Mouse (Mus musculus) forebrain, embryonic 11.5 days (tissue): ENCODE measurements at regions not wholly inside any gene's neighbourhood (a gene's known extent, or its start where the extent isn't known, plus 50 kb on each side); places are given as distances from the start of the nearest gene placed in this dataset.

Source experiments
- ATAC-seq: fragments of 200-750 bp; cut with Nextera tagmentation; replicated peaks from 2 replicates; pipeline ENCODE4 v1.8.0; 2017; ENCODE audit warnings: moderate TSS enrichment; ENCODE audit not compliant: low FRiP score
- DNase-seq: peaks from one replicate; pipeline ENCODE4 v3.0.0-alpha.2; 2017; ENCODE audit warnings: low spot score
- H3K27ac ChIP-seq: fragments of 300-500 bp; sonication (generic); 2 replicates; pipeline ENCODE4 v1.5.1; 2014; ENCODE audit warnings: low read depth, low read length
- H3K27me3 ChIP-seq: fragments of 300-500 bp; sonication (generic); 2 replicates; pipeline ENCODE4 v1.6.1; 2014; ENCODE audit warnings: mild to moderate bottlenecking, low read length, mixed read lengths; ENCODE audit not compliant: control insufficient read depth, insufficient read depth
- H3K36me3 ChIP-seq: fragments of 300-500 bp; sonication (generic); 2 replicates; pipeline ENCODE4 v1.6.1; 2014; ENCODE audit warnings: mild to moderate bottlenecking, low read length, moderate library complexity, mixed read lengths; ENCODE audit not compliant: control insufficient read depth, insufficient read depth
- H3K4me1 ChIP-seq: fragments of 300-500 bp; sonication (generic); replicated peaks from 2 replicates; pipeline ENCODE4 v1.6.1; 2014; ENCODE audit warnings: low read length, mixed read lengths; ENCODE audit not compliant: control insufficient read depth, insufficient read depth
- H3K4me2 ChIP-seq: fragments of 300-500 bp; sonication (generic); 2 replicates; pipeline ENCODE4 v1.6.1; 2014; ENCODE audit warnings: low read depth, mild to moderate bottlenecking, low read length, moderate library complexity, mixed read lengths; ENCODE audit not compliant: severe bottlenecking
- H3K4me3 ChIP-seq: fragments of 300-500 bp; sonication (generic); 2 replicates; pipeline ENCODE4 v1.5.1; 2014; ENCODE audit warnings: low read depth, low read length
- H3K9ac ChIP-seq: fragments of 300-500 bp; sonication (generic); 2 replicates; pipeline ENCODE4 v1.6.1; 2014; ENCODE audit warnings: low read length
- H3K9me3 ChIP-seq: fragments of 300-500 bp; sonication (generic); 2 replicates; pipeline ENCODE4 v1.6.1; 2016; ENCODE audit warnings: low read length, mixed read lengths; ENCODE audit not compliant: control insufficient read depth
- WGBS: fragments of 180-500 bp; shearing (Covaris S2); extraction: QIAGEN DNeasy Blood & Tissue Kit; methylation state at CpG from one replicate; pipeline ENCODE4 v1.1.7; 2014; 5-methylcytosine and 5-hydroxymethylcytosine counted together

GRCm38 (mm10) chr4:64527724-64528332 lies 481.0 kb upstream of the Tnc start:
- Histone ChIP-seq H3K36me3 (no peaks in the 10 kb centered on the region), H3K27ac (no peak overlapping the region), H3K4me3 (no peak overlapping the region), H3K4me1 (no peaks in the 10 kb centered on the region), H3K27me3 (no peaks in the 10 kb centered on the region), H3K9me3 (no peaks in the 10 kb centered on the region), H3K9ac (no peak overlapping the region), H3K4me2 (no peak overlapping the region)
- DNase-seq (no peak), ATAC-seq (no peak)
- 83% methylated on average over 4 of the region's 4 CpGs for WGBS

- no peak for ATAC-seq
- peak; percentile 49 for DNase-seq
- Histone ChIP-seq H3K4me2 (no peak overlapping the region), H3K9me3 (no peaks in the 10 kb centered on the region), H3K4me1 (no peaks in the 10 kb centered on the region), H3K4me3 (no peak overlapping the region), H3K9ac (no peak overlapping the region), H3K36me3 (no peaks in the 10 kb centered on the region), H3K27ac (no peak overlapping the region), H3K27me3 (no peaks in the 10 kb centered on the region)
- 71% methylated on average over 4 of the region's 4 CpGs for WGBS
Observed at GRCm38 (mm10) chr4:64530585-64530984, 483.8 kb upstream of the Tnc start.

GRCm38 (mm10) chr4:64533019-64533418 lies 486.2 kb upstream of the Tnc start:
- no peaks in the 10 kb centered on the region for H3K27me3 ChIP-seq
- DNase-seq (no peak), ATAC-seq (no peak)
- H3K4me2 ChIP-seq, result no peak overlapping the region
- no peaks in the 10 kb centered on the region for H3K36me3 ChIP-seq
- H3K27ac ChIP-seq, result no peak overlapping the region
- H3K9me3 ChIP-seq, result no peaks in the 10 kb centered on the region
- H3K9ac ChIP-seq, result no peak overlapping the region
- WGBS, result 34% methylated on average over 3 of the region's 3 CpGs
- no peaks in the 10 kb centered on the region for H3K4me1 ChIP-seq
- no peak overlapping the region for H3K4me3 ChIP-seq

- Histone ChIP-seq H3K9me3 (no peaks in the 10 kb centered on the region), H3K27ac (no peak overlapping the region), H3K4me2 (no peak overlapping the region), H3K27me3 (no peaks in the 10 kb centered on the region), H3K4me3 (no peak overlapping the region), H3K4me1 (no peaks in the 10 kb centered on the region), H3K36me3 (no peaks in the 10 kb centered on the region), H3K9ac (no peak overlapping the region)
- ATAC-seq (no peak), DNase-seq (no peak)
- 75% methylated on average over 6 of the region's 6 CpGs for WGBS
Observed at GRCm38 (mm10) chr4:64535554-64536253, 488.9 kb upstream of the Tnc start.

- DNase-seq (no peak), ATAC-seq (no peak)
- H3K27ac ChIP-seq, result no peak overlapping the region
- no peaks in the 10 kb centered on the region for H3K9me3 ChIP-seq
- no peak overlapping the region for H3K4me3 ChIP-seq
- H3K4me2 ChIP-seq, result no peak overlapping the region
- no peak overlapping the region for H3K9ac ChIP-seq
- H3K36me3 ChIP-seq, result no peaks in the 10 kb centered on the region
- WGBS, result 93% methylated on average over 4 of the region's 4 CpGs
- H3K4me1 ChIP-seq, result no peaks in the 10 kb centered on the region
- H3K27me3 ChIP-seq, result no peaks in the 10 kb centered on the region
Observed at GRCm38 (mm10) chr4:64538009-64538408, 491.2 kb upstream of the Tnc start.

GRCm38 (mm10) chr4:64544576-64545185 lies 497.9 kb upstream of the Tnc start:
- Histone ChIP-seq H3K9me3 (no peaks in the 10 kb centered on the region), H3K4me3 (no peak overlapping the region), H3K27me3 (no peaks in the 10 kb centered on the region), H3K4me2 (no peak overlapping the region), H3K27ac (no peak overlapping the region), H3K4me1 (no peaks in the 10 kb centered on the region), H3K36me3 (no peaks in the 10 kb centered on the region), H3K9ac (no peak overlapping the region)
- WGBS, result 73% methylated on average over 4 of the region's 4 CpGs
- no peak for ATAC-seq
- no peak for DNase-seq

GRCm38 (mm10) chr4:64546386-64546785 lies 499.6 kb upstream of the Tnc start:
- Histone ChIP-seq H3K27me3 (no peaks in the 10 kb centered on the region), H3K36me3 (no peaks in the 10 kb centered on the region), H3K9ac (no peak overlapping the region), H3K27ac (no peak overlapping the region), H3K4me3 (no peak overlapping the region), H3K4me1 (no peaks in the 10 kb centered on the region), H3K9me3 (no peaks in the 10 kb centered on the region), H3K4me2 (no peak overlapping the region)
- 83% methylated on average over 4 of the region's 4 CpGs for WGBS
- ATAC-seq (no peak), DNase-seq (no peak)

- H3K4me2 ChIP-seq, result no peak overlapping the region
Observed at GRCm38 (mm10) chr4:64562511-64562910, 515.7 kb upstream of the Tnc start.

GRCm38 (mm10) chr4:64563996-64564395 lies 517.2 kb upstream of the Tnc start:
- 92% methylated on average over 3 of the region's 3 CpGs for WGBS
- ATAC-seq (no peak), DNase-seq (no peak)
- H3K4me3 ChIP-seq, result no peak overlapping the region
- no peaks in the 10 kb centered on the region for H3K27me3 ChIP-seq
- no peaks in the 10 kb centered on the region for H3K9me3 ChIP-seq
- H3K27ac ChIP-seq, result no peak overlapping the region
- no peaks in the 10 kb centered on the region for H3K36me3 ChIP-seq
- no peaks in the 10 kb centered on the region for H3K4me1 ChIP-seq
- H3K9ac ChIP-seq, result no peak overlapping the region
- no peak overlapping the region for H3K4me2 ChIP-seq

More at GRCm38 (mm10) chr4:64562511-64562910, 515.7 kb upstream of the Tnc start:
- no peaks in the 10 kb centered on the region for H3K9me3 ChIP-seq
- H3K27ac ChIP-seq, result no peak overlapping the region
- WGBS, result 100% methylated on average over 1 of the region's 1 CpGs
- H3K4me3 ChIP-seq, result no peak overlapping the region
- H3K36me3 ChIP-seq, result no peaks in the 10 kb centered on the region
- no peaks in the 10 kb centered on the region for H3K4me1 ChIP-seq
- H3K27me3 ChIP-seq, result no peaks in the 10 kb centered on the region
- no peak overlapping the region for H3K9ac ChIP-seq
- no peak for ATAC-seq
- DNase-seq, result no peak
